Mouse (Mus musculus) stomach, postnatal 0 days (tissue): ENCODE data around the gene Afmid.

ENCODE experiments used
- CTCF ChIP-seq: IDR thresholded peaks from 2 replicates; pipeline ENCODE4 v1.5.1; 2016; ENCODE audit warnings: antibody characterized with exemption, low read depth, mild to moderate bottlenecking, moderate library complexity
- EP300 ChIP-seq: optimal IDR thresholded peaks from 2 replicates; pipeline ENCODE3; 2016; ENCODE audit warnings: antibody characterized with exemption

GRCm38 (mm10) chr11:117826916-117827315, 1.2 kb downstream of the Afmid start:
- TF ChIP-seq CTCF: no peak
- no peak for TF ChIP-seq EP300
